Mouse (Mus musculus): ENCODE measurements around the gene Tubgcp3. TPM values are rescaled to one million over a fixed set of nuclear protein-coding genes. Genes with fewer than 3 reads are reported as not detected.

Gene Tubgcp3
- total and polyA plus RNA-seq, 3 experiments: 29.7 to 48.7 (median 33.4) TPM

DNA sequence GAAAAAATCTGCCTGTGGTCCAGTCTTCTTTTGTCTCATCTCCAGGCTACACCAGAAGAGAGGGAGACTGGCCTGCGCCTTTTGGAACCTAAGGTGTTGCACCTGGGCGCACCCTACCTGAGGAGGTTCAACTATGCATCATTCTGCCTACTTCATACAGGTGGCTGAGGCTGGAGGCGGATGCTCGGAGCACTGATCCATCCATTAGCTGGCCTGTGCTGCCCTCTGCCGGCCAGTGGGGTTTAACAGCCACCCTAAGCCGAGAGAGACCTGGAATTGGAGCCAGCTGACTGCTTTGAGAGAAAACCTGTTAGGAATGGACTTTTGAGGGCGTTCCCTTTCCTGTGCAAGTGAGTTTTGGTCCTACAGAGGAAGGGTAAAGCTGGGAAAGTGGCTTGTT, 5.5 kb upstream of the Tubgcp3 start:
- DNase-seq (ENCODE audit: extremely low read depth): peak; percentile 61
- dilution Hi-C loops (cut with MboI; ENCODE audit: extremely low pct_ligation_motif_present, extremely low pct_unique_long_range_greater_than_20kb, low sequenced_read_pairs): no loop called here
- no peaks in the 10 kb centered on the region for H3K79me2 ChIP-seq (replicated peaks; ENCODE audit: control insufficient read depth, extremely low read depth, insufficient read depth, poor library complexity, severe bottlenecking)
- H3K9ac ChIP-seq (ENCODE audit: insufficient read depth, low read depth): no peak overlapping the region
- H3K27me3 ChIP-seq (replicated peaks): peaks cover 65% of the 10 kb centered on the region
- peaks cover under 1 to 4% of the 10 kb centered on the region in 2 experiments; a peak in 3 of 4 replicates for H3K4me1 ChIP-seq (ENCODE audit: control insufficient read depth in 1 of 2, insufficient read depth in 2 of 2)
- no peak overlapping the region for H3K4me3 ChIP-seq (replicated peaks in 1 of 3; ENCODE audit: low read depth in 2 of 3, low read length in 2 of 3, poor library complexity in 1 of 3)
- no peaks in the 10 kb centered on the region for H3K36me3 ChIP-seq (replicated peaks in 1 of 2; ENCODE audit: control insufficient read depth in 1 of 2, insufficient read depth in 1 of 2, low read length in 1 of 2)
- in situ Hi-C loops (cut with MboI; ENCODE audit: low pct_ligation_motif_present, low pct_unique_long_range_greater_than_20kb, low sequenced_read_pairs): loop anchor here (5.0 to 10.0 kb wide), 2 partner anchors 70 to 733 kb away; no protein-coding TSS in a partner anchor
- H3K9me3 ChIP-seq (replicated peaks; ENCODE audit: low read length): no peaks in the 10 kb centered on the region
- no peak overlapping the region for H3K4me2 ChIP-seq (ENCODE audit: insufficient read depth, low read depth, poor library complexity, severe bottlenecking)
- no peak overlapping the region for H3K27ac ChIP-seq (ENCODE audit: insufficient read depth, low read depth)
- TF ChIP-seq CTCF (conservative IDR thresholded peaks at IDR 0.05 in 1 of 2, IDR thresholded peaks at IDR 0.05 in 1 of 2; ENCODE audit: low read depth in 2 of 2, low read length in 2 of 2) (peak; percentile 58 to 92; a peak in 3 of 4 replicates), IRF4 (IDR thresholded peaks at IDR 0.05; ENCODE audit: low read depth, low read length) (no peak), RAD21 (IDR thresholded peaks at IDR 0.05; ENCODE audit: low read depth, low read length) (peak; percentile 93), SMC3 (IDR thresholded peaks at IDR 0.05; ENCODE audit: low read depth, low read length) (peak; percentile 74), PAX5 (IDR thresholded peaks at IDR 0.05; ENCODE audit: low read length) (no peak), ZC3H11A (IDR thresholded peaks at IDR 0.05; ENCODE audit: low read depth, low read length) (no peak)

DNA sequence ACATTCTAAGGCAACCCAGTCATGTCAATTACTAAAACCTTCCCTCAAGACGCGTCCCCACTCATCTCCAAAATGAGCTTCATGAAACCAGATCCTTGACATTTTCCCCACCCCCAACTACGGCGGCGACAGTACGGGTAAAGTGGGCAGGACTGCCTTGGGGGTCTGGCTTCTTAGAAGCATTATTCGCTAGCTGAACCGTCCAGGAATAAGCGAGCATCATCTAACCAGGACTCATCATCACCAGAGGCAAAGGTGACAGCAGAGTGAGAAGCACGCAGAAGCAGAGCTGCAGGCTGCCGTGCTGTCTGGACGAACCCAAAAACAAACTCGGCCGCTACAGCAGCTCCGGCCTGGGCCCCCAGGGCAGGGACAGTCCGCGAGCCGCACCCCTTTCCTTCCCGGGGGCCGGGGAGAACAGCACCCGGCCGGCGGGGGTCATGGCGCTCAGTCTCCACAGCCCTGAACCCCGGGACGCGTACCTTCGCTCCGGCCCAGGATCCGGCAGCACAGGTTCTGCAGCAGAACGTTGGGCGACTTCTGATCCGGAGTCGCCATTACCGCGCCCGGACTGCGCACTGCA, 484 bp downstream of the Tubgcp3 start:
- in situ Hi-C loops (cut with MboI; ENCODE audit: low pct_ligation_motif_present, low pct_unique_long_range_greater_than_20kb, low sequenced_read_pairs): loop anchor here (10.0 kb wide), 1 partner anchor 727 kb away; no protein-coding TSS in a partner anchor
- Histone ChIP-seq H3K27ac (ENCODE audit: insufficient read depth, low read depth) (no peak overlapping the region), H3K79me2 (replicated peaks; ENCODE audit: control insufficient read depth, extremely low read depth, insufficient read depth, poor library complexity, severe bottlenecking) (peaks cover 30% of the 10 kb centered on the region), H3K4me2 (ENCODE audit: insufficient read depth, low read depth, poor library complexity, severe bottlenecking) (peak overlapping the region; percentile 98; the same call in 1 of the 2 replicates), H3K27me3 (replicated peaks) (peaks cover 25% of the 10 kb centered on the region), H3K9ac (ENCODE audit: insufficient read depth, low read depth) (peak overlapping the region; percentile 86), H3K4me1 (ENCODE audit: control insufficient read depth in 1 of 2, insufficient read depth in 2 of 2) (peaks cover 3 to 27% of the 10 kb centered on the region in 2 experiments; a peak in 3 of 4 replicates), H3K36me3 (replicated peaks in 1 of 2; ENCODE audit: control insufficient read depth in 1 of 2, insufficient read depth in 1 of 2, low read length in 1 of 2) (peaks cover 3 to 26% of the 10 kb centered on the region in 2 experiments), H3K4me3 (replicated peaks in 1 of 3; ENCODE audit: low read depth in 2 of 3, low read length in 2 of 3, poor library complexity in 1 of 3) (peak overlapping the region; percentile 74 to 84 (median 82)), H3K9me3 (replicated peaks; ENCODE audit: low read length) (no peaks in the 10 kb centered on the region)
- peak; percentile 22 for DNase-seq (ENCODE audit: extremely low read depth)
- TF ChIP-seq MAFK (IDR thresholded peaks at IDR 0.05; ENCODE audit: insufficient replicate concordance, low read length) (no peak), UBTF (IDR thresholded peaks at IDR 0.05; ENCODE audit: low read depth, low read length) (peak; percentile 60; the same call in 1 of the 2 replicates), MAZ (IDR thresholded peaks at IDR 0.05; ENCODE audit: low read depth, low read length) (0 out of 2 replicates have a peak, but pooled peaks have one; percentile 18)
- dilution Hi-C loops (cut with MboI; ENCODE audit: extremely low pct_ligation_motif_present, extremely low pct_unique_long_range_greater_than_20kb, low sequenced_read_pairs): no loop called here

DNA sequence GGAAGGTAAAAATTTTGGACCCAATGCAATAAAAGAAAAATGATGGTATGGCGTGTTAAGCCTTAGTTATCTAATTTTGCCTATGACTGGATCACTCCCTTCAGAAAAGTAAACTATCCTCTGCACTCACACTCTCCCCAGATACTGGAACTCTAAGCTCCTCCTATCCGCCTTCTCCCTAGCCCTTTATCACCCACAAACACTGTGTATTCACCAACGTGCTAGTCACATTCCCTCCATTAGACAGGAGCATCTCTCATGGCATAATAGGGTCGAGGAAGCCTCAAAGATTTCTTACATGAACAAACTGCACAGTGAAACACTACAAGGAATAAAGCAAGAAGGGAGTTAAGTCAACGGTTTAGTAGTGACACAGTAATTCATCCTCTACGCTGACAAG, 1.1 kb downstream of the Tubgcp3 start:
- peak overlapping the region; percentile 98 for H3K4me2 ChIP-seq (ENCODE audit: insufficient read depth, low read depth, poor library complexity, severe bottlenecking)
- H3K79me2 ChIP-seq (replicated peaks; ENCODE audit: control insufficient read depth, extremely low read depth, insufficient read depth, poor library complexity, severe bottlenecking): peaks cover 30% of the 10 kb centered on the region
- peaks cover 4 to 28% of the 10 kb centered on the region in 2 experiments for H3K36me3 ChIP-seq (replicated peaks in 1 of 2; ENCODE audit: control insufficient read depth in 1 of 2, insufficient read depth in 1 of 2, low read length in 1 of 2)
- H3K27me3 ChIP-seq (replicated peaks): peaks cover 19% of the 10 kb centered on the region
- H3K4me1 ChIP-seq (ENCODE audit: control insufficient read depth in 1 of 2, insufficient read depth in 2 of 2): peaks cover 3 to 27% of the 10 kb centered on the region in 2 experiments; a peak in 3 of 4 replicates
- no peak for DNase-seq (ENCODE audit: extremely low read depth)
- dilution Hi-C loops (cut with MboI; ENCODE audit: extremely low pct_ligation_motif_present, extremely low pct_unique_long_range_greater_than_20kb, low sequenced_read_pairs) (no loop called here), in situ Hi-C loops (cut with MboI; ENCODE audit: low pct_ligation_motif_present, low pct_unique_long_range_greater_than_20kb, low sequenced_read_pairs) (loop anchor here (10.0 kb wide), 1 partner anchor 726 kb away; no protein-coding TSS in a partner anchor)
- H3K9me3 ChIP-seq (replicated peaks; ENCODE audit: low read length): peaks cover 1% of the 10 kb centered on the region
- H3K4me3 ChIP-seq (replicated peaks in 1 of 3; ENCODE audit: low read depth in 2 of 3, low read length in 2 of 3, poor library complexity in 1 of 3): peak overlapping the region; percentile 74 to 84 (median 82)
- H3K9ac ChIP-seq (ENCODE audit: insufficient read depth, low read depth): peak overlapping the region; percentile 86
- H3K27ac ChIP-seq (ENCODE audit: insufficient read depth, low read depth): no peak overlapping the region
- TF ChIP-seq KAT2A (IDR thresholded peaks at IDR 0.05; ENCODE audit: insufficient replicate concordance, low read length) (no peak), E2F4 (IDR thresholded peaks at IDR 0.05; ENCODE audit: insufficient replicate concordance, low read depth, low read length) (no peak)

All from CH12.LX (cell line).